Mouse (Mus musculus) olfactory bulb, adult 2 months (tissue): Measurements from ENCODE around the gene Atp8a1.

Experiments used
- CTCF ChIP-seq: fragments of 200-500 bp; IDR thresholded peaks from 2 replicates; pipeline ENCODE4 v1.5.1; 2012; ENCODE audit warnings: low read depth, mild to moderate bottlenecking, low read length, moderate library complexity; ENCODE audit not compliant: insufficient read depth
- POLR2A ChIP-seq: fragments of 200-500 bp; IDR thresholded peaks from 2 replicates; pipeline ENCODE4 v1.6.1; 2012; ENCODE audit warnings: mild to moderate bottlenecking, low read depth, low read length, moderate library complexity; ENCODE audit not compliant: insufficient read depth

- TF ChIP-seq CTCF = no peak
- TF ChIP-seq POLR2A = no peak
Measured at GRCm38 (mm10) chr5:67753057-67753456, 94.2 kb downstream of the Atp8a1 start.
